Mouse (Mus musculus) liver, adult 10 weeks (tissue): ENCODE data around the gene Gm15319. TPM values are rescaled to one million over a fixed set of nuclear protein-coding genes. Genes with fewer than 3 reads are reported as not detected.

ENCODE experiments used
- polyA plus RNA-seq: library from polyadenylated mRNA; stranded (reverse); fragments of 350-450 nt; fragmentation: Illumina TruSeq; extraction: RNeasy Lipid Tissue Mini Kit (QIAGEN cat#74804); gene quantifications from one replicate; pipeline ENCODE4 v1.2.3, GENCODE M21; 2014; ENCODE audit warnings: low read depth, low replicate concordance

Gene Gm15319
- polyA plus RNA-seq: not detected

GRCm38 (mm10) chr8:20363110-20363509 is at the start of gene Gm15319:
Gm15319 (minus strand) TSS chr8:20363210.

